Mouse (Mus musculus) ES-E14 (cell line): ENCODE data around the gene Prpf31.

Experiments used
- CHD2 ChIP-seq: IDR thresholded peaks from 2 replicates; pipeline ENCODE4 v1.6.1; 2014; ENCODE audit warnings: mild to moderate bottlenecking, low read depth, low read length, inconsistent platforms
- ZNF384 ChIP-seq: IDR thresholded peaks from 2 replicates; pipeline ENCODE4 v1.6.1; 2012; ENCODE audit warnings: low read depth, low read length, inconsistent platforms

DNA sequence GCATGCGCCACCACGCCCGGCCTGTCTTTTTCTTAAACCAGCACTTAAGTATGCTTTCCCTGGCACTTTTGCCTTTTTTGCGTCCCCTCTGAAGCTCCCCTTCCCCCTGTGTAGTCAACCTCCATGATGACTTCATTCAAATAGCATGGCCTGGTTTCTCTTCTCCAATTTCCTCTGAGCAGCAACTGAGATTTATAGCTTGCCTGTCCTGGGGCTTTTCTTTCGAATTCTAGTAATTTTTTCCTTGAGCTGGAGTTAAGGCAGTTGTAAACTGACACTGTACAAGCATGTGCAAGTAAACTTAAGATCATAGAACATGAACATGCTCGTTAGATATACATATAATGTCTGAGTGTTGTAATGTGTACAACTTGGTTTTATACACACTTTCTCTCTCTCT is 22.4 kb upstream of the Prpf31 start:
- no peak for TF ChIP-seq ZNF384
- TF ChIP-seq CHD2 = no peak
